Mouse (Mus musculus): ENCODE data around the gene Fut2.

DNA sequence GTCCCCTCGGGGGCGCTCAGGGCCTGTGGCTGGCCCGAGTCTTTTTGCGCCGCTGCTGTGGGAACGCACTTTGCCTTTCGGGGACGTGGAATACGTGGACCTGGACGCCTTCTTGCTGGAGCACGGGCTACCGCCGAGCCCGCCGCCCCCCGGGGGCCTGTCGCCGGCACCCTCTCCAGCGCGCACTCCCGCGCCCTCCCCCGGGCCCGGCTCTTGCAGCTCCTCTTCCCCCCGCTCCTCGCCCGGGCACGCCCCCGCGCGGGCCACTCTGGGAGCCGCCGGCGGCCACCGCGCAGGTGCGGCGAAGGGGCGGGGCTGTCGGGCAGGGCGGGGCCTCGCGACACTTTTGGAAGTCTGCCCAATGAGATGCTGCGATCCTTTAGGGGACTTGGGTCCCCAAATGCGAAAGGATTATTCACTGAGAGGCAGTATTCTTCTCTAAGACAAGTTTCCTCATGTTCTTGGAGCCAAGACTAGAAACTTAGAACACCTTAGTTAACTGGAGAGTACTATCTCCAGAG is 40.6 kb upstream of the Fut2 start:
- TF ChIP-seq GATA1 (IDR thresholded peaks at IDR 0.05; ENCODE audit: borderline replicate concordance, low read length) (no peak), FLI1 (IDR thresholded peaks at IDR 0.05; ENCODE audit: low read length) (no peak)
